Mouse (Mus musculus) cerebellum, adult (tissue): ENCODE data around the gene Gm11733.

Experiments
- ATAC-seq: cut with Nextera tagmentation; 2 replicates; pipeline ENCODE4 v1.9.2; 2017; ENCODE audit warnings: mild to moderate bottlenecking, moderate library complexity, mixed read lengths; ENCODE audit not compliant: insufficient number of reproducible peaks, low FRiP score, low TSS enrichment

The Gm11733 gene

GRCm38 (mm10) chr11:117476554-117477107, 7.5 kb upstream of the Gm11733 start:
- ATAC-seq = no peak

GRCm38 (mm10) chr11:117478271-117479006, 5.7 kb upstream of the Gm11733 start:
- ATAC-seq = no peak

GRCm38 (mm10) chr11:117479007-117479719, 5.0 kb upstream of the Gm11733 start:
- ATAC-seq = peak; percentile 33; the same call in 1 of the 2 replicates

GRCm38 (mm10) chr11:117479746-117480145, 4.4 kb upstream of the Gm11733 start:
- ATAC-seq = no peak

- no peak for ATAC-seq
Measured at GRCm38 (mm10) chr11:117482300-117482676, 1.9 kb upstream of the Gm11733 start.

GRCm38 (mm10) chr11:117482677-117483511, 1.3 kb upstream of the Gm11733 start:
- ATAC-seq = peak; percentile 49; the same call in 1 of the 2 replicates

- no peak for ATAC-seq
Measured at GRCm38 (mm10) chr11:117491408-117492208, 7.4 kb downstream of the Gm11733 start.

GRCm38 (mm10) chr11:117492209-117492505, 8.0 kb downstream of the Gm11733 start:
- no peak for ATAC-seq

GRCm38 (mm10) chr11:117496812-117497211, 12.6 kb downstream of the Gm11733 start:
- ATAC-seq = no peak

GRCm38 (mm10) chr11:117497256-117498136, 13.3 kb downstream of the Gm11733 start:
- ATAC-seq = no peak

- ATAC-seq = no peak
Measured at GRCm38 (mm10) chr11:117498137-117498511, 14.0 kb downstream of the Gm11733 start.

- ATAC-seq = no peak
Measured at GRCm38 (mm10) chr11:117508972-117509371, 24.8 kb downstream of the Gm11733 start.

GRCm38 (mm10) chr11:117515718-117516421, 31.7 kb downstream of the Gm11733 start:
- ATAC-seq = no peak

- ATAC-seq = no peak
Measured at GRCm38 (mm10) chr11:117516422-117516796, 32.2 kb downstream of the Gm11733 start.

- ATAC-seq = no peak
Measured at GRCm38 (mm10) chr11:117521906-117522780, 38.0 kb downstream of the Gm11733 start.

GRCm38 (mm10) chr11:117522879-117523519, 38.8 kb downstream of the Gm11733 start:
- ATAC-seq = no peak; the same call in 1 of the 2 replicates
